10 mouse cellular contexts compared by ENCODE assay signal in genomic region chr2:166009393-166009947, GRCm38 (mm10). TPM values are rescaled to one million over a fixed set of nuclear protein-coding genes. Genes with fewer than 3 reads are reported as not detected.
DNase-seq lines count a peak whose midpoint lies in the region; ATAC-seq lines count a peak whose summit lies in the region.
"Had no signal": no experiment of that assay in that cellular context is flagged by ENCODE, and none has a peak within 500 bp of the region (broad histone marks: within the 10 kb centered on the region; RNA-seq: fewer than 3 reads in every experiment).

No protein-coding gene starts in this region.

- H3K27me3 ChIP-seq in intestine, embryonic 15.5 days (replicated peaks) = no peaks in the 10 kb centered on the region
- no peaks in the 10 kb centered on the region for H3K27me3 ChIP-seq in intestine, embryonic 16.5 days (replicated peaks; ENCODE audit: control insufficient read depth, insufficient read depth, low read length)

- H3K9me3 ChIP-seq in intestine, embryonic 15.5 days = no peaks in the 10 kb centered on the region
- no peaks in the 10 kb centered on the region for H3K9me3 ChIP-seq in intestine, embryonic 16.5 days (ENCODE audit: control insufficient read depth, low read length)
- H3K9me3 ChIP-seq: G1E had no signal

- intact Hi-C loops in left cerebral cortex, postnatal 36 days (cut with DNase I) = no loop called here

- DNase-seq in gastrocnemius, postnatal 25 days = peak; percentile 66
- DNase-seq in left cerebral cortex, postnatal 36 days (ENCODE audit: low spot score in 2 of 2) = peak; percentile 39 to 43
- DNase-seq in T-cell, adult 2 months (ENCODE audit: low spot score) = no peak
- no peak for DNase-seq in adrenal gland, adult (ENCODE audit: inconsistent age in 2 of 2, low spot score in 1 of 2)
- no peak for DNase-seq in urinary bladder, adult 2 months (ENCODE audit: low spot score)
- DNase-seq: lung, embryonic 14.5 days had no signal

- WGBS in intestine, embryonic 15.5 days = 84% methylated on average over 3 of the region's 3 CpGs
- WGBS in intestine, embryonic 16.5 days = 75% methylated on average over 3 of the region's 3 CpGs

- H3K36me3 ChIP-seq in intestine, embryonic 15.5 days = no peaks in the 10 kb centered on the region
- no peaks in the 10 kb centered on the region for H3K36me3 ChIP-seq in intestine, embryonic 16.5 days (ENCODE audit: control insufficient read depth, insufficient read depth, low read length)
- H3K36me3 ChIP-seq: G1E had no signal

- H3K4me3 ChIP-seq in intestine, embryonic 15.5 days (replicated peaks) = no peak overlapping the region
- H3K4me3 ChIP-seq in intestine, embryonic 16.5 days (ENCODE audit: low read length) = no peak overlapping the region
- no peak overlapping the region for H3K4me3 ChIP-seq in brown adipose tissue, adult 24 weeks (ENCODE audit: insufficient read depth, low read depth, low read length)

- no peak overlapping the region for H3K9ac ChIP-seq in intestine, embryonic 15.5 days
- H3K9ac ChIP-seq in intestine, embryonic 16.5 days (ENCODE audit: low read depth, low read length) = no peak overlapping the region
- H3K9ac ChIP-seq: lung, embryonic 14.5 days had no signal

- H3K4me1 ChIP-seq in intestine, embryonic 15.5 days (replicated peaks) = peaks cover 32% of the 10 kb centered on the region
- peaks cover 29% of the 10 kb centered on the region for H3K4me1 ChIP-seq in intestine, embryonic 16.5 days (ENCODE audit: control insufficient read depth, insufficient read depth, low read length)
- peaks cover 28% of the 10 kb centered on the region for H3K4me1 ChIP-seq in brown adipose tissue, adult 24 weeks (ENCODE audit: control insufficient read depth, insufficient read depth, insufficient read length, low read length)

- H3K4me2 ChIP-seq in intestine, embryonic 15.5 days (replicated peaks) = no peak overlapping the region
- no peak overlapping the region for H3K4me2 ChIP-seq in intestine, embryonic 16.5 days (ENCODE audit: low read depth, low read length)
- H3K4me2 ChIP-seq: lung, embryonic 14.5 days had no signal

- H3K27ac ChIP-seq in intestine, embryonic 15.5 days = peak overlapping the region; percentile 59
- H3K27ac ChIP-seq in intestine, embryonic 16.5 days (ENCODE audit: low read length) = no peak overlapping the region
- 0 out of 2 replicates have a peak overlapping the region, but pooled peaks have one; percentile 5 for H3K27ac ChIP-seq in brown adipose tissue, adult 24 weeks (replicated peaks; ENCODE audit: low read depth, low read length)

- ATAC-seq in intestine, embryonic 15.5 days = no peak
- no peak for ATAC-seq in intestine, embryonic 16.5 days

RNA-seq across cellular contexts. Expression of gene Ncoa3, which starts 17.0 kb away (rescaled TPM):
- polyA plus RNA-seq in intestine, embryonic 15.5 days (2015; fragmentation: Nextera tagmentation; extraction: Ambion mirVana) = 10.8 TPM in 2 replicates
- polyA plus RNA-seq in intestine, embryonic 16.5 days (2015; fragmentation: Nextera tagmentation; extraction: Ambion mirVana) = 8.7 and 9.5 TPM in 2 replicates
- 7.8 and 10.1 TPM in 2 replicates for polyA plus RNA-seq in brown adipose tissue, adult 24 weeks (2012; ENCODE audit: insufficient read depth, insufficient read length, missing spikeins)
- total RNA-seq in gastrocnemius, postnatal 25 days (2021) = 10 to 100 TPM; 11.3 to 13.5 TPM
- total RNA-seq in left cerebral cortex, postnatal 36 days (2021) = 10 to 100 TPM; 27.9 to 36.6 TPM
- polyA plus RNA-seq in urinary bladder, adult 2 months (2012; rRNA removed) = 34.9 and 36.8 TPM in 2 replicates

Comparison
In these comparisons a context has a peak if more than half of its experiments do, and no peak if none do; other contexts are left out.
1. DNase-seq: peak in gastrocnemius, postnatal 25 days (single experiment) and left cerebral cortex, postnatal 36 days (2 of 2); none in T-cell, adult 2 months (single experiment), adrenal gland, adult (0 of 2) and urinary bladder, adult 2 months (single experiment).